Mouse (Mus musculus) CD4-positive naive resting alpha-beta T cell, adult 57 days (primary cell): ENCODE data around the gene Ppip5k2. TPM values are rescaled to one million over a fixed set of nuclear protein-coding genes. Genes with fewer than 3 reads are reported as not detected.

Experiments used
- total RNA-seq: library from RNA; stranded (reverse); gene quantifications from one replicate; pipeline ENCODE4 v1.2.4, GENCODE M21; 2023

The Ppip5k2 gene
- total RNA-seq, result 45.6 TPM

DNA sequence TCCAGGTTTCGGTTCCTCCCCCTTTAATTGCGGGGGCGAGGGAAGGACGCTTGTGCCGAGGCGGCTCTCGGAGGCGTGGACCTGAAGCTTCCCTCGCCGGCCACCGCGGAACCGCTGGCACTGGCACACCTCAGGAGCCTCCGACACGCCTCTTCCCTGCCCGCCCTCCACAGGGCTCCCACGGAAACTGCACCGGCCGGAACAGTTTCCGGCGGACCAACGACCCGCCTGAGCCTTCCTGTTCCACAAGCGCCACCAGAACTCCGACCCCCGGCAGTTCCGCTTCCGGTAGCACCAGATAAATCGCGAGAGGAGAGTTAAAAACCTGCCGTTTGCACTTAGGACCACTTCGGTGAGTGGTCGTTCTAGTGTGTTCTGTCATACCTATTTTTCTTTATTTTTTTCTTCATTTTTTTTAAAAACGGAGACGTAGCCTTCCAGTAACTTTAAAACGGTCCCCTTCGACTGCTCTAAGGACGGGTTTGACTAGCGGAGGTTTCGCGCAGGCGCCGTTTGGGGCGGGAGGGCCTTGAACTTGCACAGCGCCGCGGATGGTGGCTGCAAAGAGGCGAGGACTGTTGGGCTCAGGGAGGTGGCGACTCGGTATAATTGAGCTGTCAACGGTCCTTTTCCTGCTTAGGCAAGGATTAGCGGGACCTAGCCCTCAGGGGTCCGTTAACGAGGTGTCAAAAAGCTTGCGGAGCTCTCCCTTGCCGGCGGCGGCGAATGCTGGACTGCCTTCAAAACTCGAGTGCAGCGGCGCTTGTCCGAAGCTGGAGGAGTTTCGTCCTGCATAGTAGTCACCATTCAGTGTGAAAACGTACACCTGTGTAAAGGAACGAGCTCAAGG, at the start of gene Ppip5k2, which contains the start of gene Gin1:
Gene Ppip5k2 (minus strand): TSS at position 508 of the 850 bp plus-strand sequence.
Gene Gin1 (plus strand): TSS at position 269 of the 850 bp plus-strand sequence.

DNA sequence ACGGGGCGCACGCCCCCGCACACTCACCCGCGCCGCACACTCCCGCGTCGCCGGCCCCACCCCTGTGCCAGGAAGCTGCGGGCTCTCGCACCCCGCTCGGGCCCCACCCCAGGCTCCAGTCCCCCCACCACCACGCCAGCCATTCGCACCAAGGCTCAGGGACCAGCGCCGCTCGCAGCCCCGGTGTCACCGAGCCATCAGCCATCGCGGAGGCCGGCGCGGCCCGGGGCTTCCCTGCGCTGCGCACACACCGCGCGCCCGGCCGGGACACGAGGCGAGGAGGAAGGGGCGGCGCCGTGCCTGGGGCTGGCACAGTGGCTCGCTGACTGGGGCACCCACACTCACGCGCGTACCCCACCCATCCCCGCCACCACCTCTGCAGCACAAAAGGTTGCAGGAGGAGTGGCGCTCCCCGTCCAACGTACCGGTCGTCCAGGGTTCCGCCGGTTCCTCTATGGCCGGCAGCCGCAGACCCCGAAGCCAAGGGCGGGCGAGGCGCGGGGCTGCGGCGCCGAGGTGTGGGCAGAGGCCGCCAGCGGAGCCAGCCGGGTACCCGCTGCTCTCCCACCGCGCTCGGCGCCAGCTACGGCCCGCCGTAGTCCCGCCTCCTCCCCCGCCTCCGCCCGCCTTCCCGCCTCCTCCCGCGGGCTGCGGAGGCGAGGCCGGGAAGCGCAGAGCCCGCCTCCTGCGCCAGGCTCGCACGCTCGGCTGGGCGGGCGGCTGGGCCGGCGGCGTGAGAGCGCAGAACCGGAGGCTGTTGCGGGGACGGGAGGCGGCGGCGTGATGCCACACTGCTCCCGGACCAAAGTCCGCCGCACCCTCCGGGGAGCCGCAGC, 108.6 kb downstream of the Ppip5k2 start, which contains the start of gene D1Ertd622e:
Gene D1Ertd622e (minus strand): TSS at position 669 of the 836 bp plus-strand sequence.

Other genes with a start within 250 kb of the Ppip5k2 start
- gene D1Ertd622e, start 108.3 kb downstream of the Ppip5k2 start, total RNA-seq, result 36.2 TPM
- 10.8 TPM for gene Gin1, start 239 bp downstream of the Ppip5k2 start, total RNA-seq